Mouse (Mus musculus): ENCODE data around the gene Hc. TPM values are rescaled to one million over a fixed set of nuclear protein-coding genes. Genes with fewer than 3 reads are reported as not detected.

Gene Hc
- not detected for total RNA-seq (2021)

GRCm38 (mm10) chr2:35061338-35061737 is at the start of gene Hc:
Gene Hc (minus strand): TSS chr2:35061438.
- DNase-seq = no peak

GRCm38 (mm10) chr2:35110521-35110920 is 49.3 kb upstream of the Hc start:
- no peak for DNase-seq

- DNase-seq = no peak
These were observed 48.7 kb upstream of the Hc start for GRCm38 (mm10) chr2:35109924-35110304.

GRCm38 (mm10) chr2:35109141-35109923 is 48.1 kb upstream of the Hc start, which contains the start of gene Cntrl:
Gene Cntrl (plus strand): TSS chr2:35109492.
- peak; percentile 94 for DNase-seq

- DNase-seq = no peak
These were observed 47.5 kb upstream of the Hc start for GRCm38 (mm10) chr2:35108712-35109111.

- DNase-seq = no peak
These were observed 46.9 kb upstream of the Hc start for GRCm38 (mm10) chr2:35107984-35108635.

GRCm38 (mm10) chr2:35104843-35105242 is 43.6 kb upstream of the Hc start:
- no peak for DNase-seq

GRCm38 (mm10) chr2:35103558-35103957 is 42.3 kb upstream of the Hc start:
- DNase-seq = no peak

GRCm38 (mm10) chr2:35102777-35103176 is 41.5 kb upstream of the Hc start:
- no peak for DNase-seq

- no peak for DNase-seq
These were observed 40.2 kb upstream of the Hc start, which contains the start of gene AI182371 for GRCm38 (mm10) chr2:35101443-35101842. Gene AI182371 (minus strand): TSS chr2:35101543.

- no peak for DNase-seq
These were observed 39.3 kb upstream of the Hc start for GRCm38 (mm10) chr2:35100529-35100928.

- peak in 1 of 2 experiments; percentile 7 for DNase-seq
These were observed 26.2 kb upstream of the Hc start for GRCm38 (mm10) chr2:35087418-35087817.

GRCm38 (mm10) chr2:35079166-35079565 is 17.9 kb upstream of the Hc start:
- DNase-seq = no peak

GRCm38 (mm10) chr2:35074328-35074727 is 13.1 kb upstream of the Hc start:
- DNase-seq = no peak

- no peak for DNase-seq
These were observed 11.3 kb upstream of the Hc start for GRCm38 (mm10) chr2:35072547-35072946.

GRCm38 (mm10) chr2:35070275-35070674 is 9.0 kb upstream of the Hc start:
- DNase-seq = no peak

- DNase-seq = no peak
These were observed 7.9 kb upstream of the Hc start for GRCm38 (mm10) chr2:35069124-35069523.

- no peak for DNase-seq
These were observed 5.9 kb upstream of the Hc start for GRCm38 (mm10) chr2:35067117-35067516.

GRCm38 (mm10) chr2:35066525-35067082 is 5.4 kb upstream of the Hc start:
- no peak for DNase-seq

- DNase-seq = no peak
These were observed 2.2 kb upstream of the Hc start for GRCm38 (mm10) chr2:35063333-35064030.

GRCm38 (mm10) chr2:35060897-35061296 is 341 bp downstream of the Hc start:
- DNase-seq = no peak

- DNase-seq = no peak
These were observed 982 bp downstream of the Hc start for GRCm38 (mm10) chr2:35060256-35060655.

- DNase-seq = no peak
These were observed 2.9 kb downstream of the Hc start for GRCm38 (mm10) chr2:35058325-35058724.
